Mouse (Mus musculus): ENCODE results near the gene Efcc1.

DNA sequence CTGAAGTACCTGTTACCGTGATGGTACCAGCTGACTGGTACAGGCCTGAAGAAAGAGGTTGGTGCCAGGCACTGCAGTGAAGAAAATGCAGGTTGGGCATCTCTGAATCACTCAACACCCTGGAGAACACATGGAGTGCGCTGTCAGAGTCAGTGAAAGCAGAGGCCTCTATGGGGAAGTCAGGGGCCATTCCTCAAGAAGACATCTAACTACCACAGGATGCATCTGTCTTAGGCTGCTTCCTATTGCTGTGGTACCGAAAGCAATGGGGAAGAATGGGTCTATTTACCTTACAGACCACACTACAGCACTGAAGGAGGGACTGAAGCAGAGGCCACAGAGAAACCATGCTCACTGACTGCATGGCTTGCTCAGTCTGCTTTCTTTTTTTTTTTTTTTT, 2.6 kb upstream of the Efcc1 start:
- no peak for TF ChIP-seq ZC3H11A (IDR thresholded peaks at IDR 0.05; ENCODE audit: borderline replicate concordance, low read depth, low read length)
- TF ChIP-seq HCFC1 (IDR thresholded peaks at IDR 0.05; ENCODE audit: borderline replicate concordance, insufficient read depth, low read length): no peak
- no peak for TF ChIP-seq ZNF384 (IDR thresholded peaks at IDR 0.05; ENCODE audit: low read depth, low read length)
- no peak for TF ChIP-seq MAFK (IDR thresholded peaks at IDR 0.05; ENCODE audit: insufficient read depth, low read depth, low read length)
- no peak for TF ChIP-seq CHD2 (IDR thresholded peaks at IDR 0.05; ENCODE audit: low read depth, low read length)
